8 mouse cellular contexts compared by ENCODE assay signal in genomic region chr17:25879261-25879660, GRCm38 (mm10). TPM values are rescaled to one million over a fixed set of nuclear protein-coding genes. Genes with fewer than 3 reads are reported as not detected.
DNase-seq lines count a peak whose midpoint lies in the region; ATAC-seq and TF ChIP-seq lines count a peak whose summit lies in the region.

No protein-coding gene starts in this region.

- H3K4me2 ChIP-seq in hindbrain, postnatal 0 days (ENCODE audit: low read depth, low read length), result no peak overlapping the region
- no peak overlapping the region for H3K4me2 ChIP-seq in hindbrain, embryonic 12.5 days (replicated peaks)

- no peak for ATAC-seq in hindbrain, postnatal 0 days
- no peak for ATAC-seq in hindbrain, embryonic 12.5 days (ENCODE audit: low FRiP score)
- ATAC-seq in erythroblast, adult 5-6 weeks (replicated peaks; ENCODE audit: low FRiP score, poor library complexity, severe bottlenecking), result no peak

- peak; percentile 63 for TF ChIP-seq CTCF in hindbrain, postnatal 0 days (IDR thresholded peaks at IDR 0.05; ENCODE audit: low read depth)
- peak; percentile 59 to 67 (median 64) for TF ChIP-seq CTCF in MEL (IDR thresholded peaks at IDR 0.05 in 2 of 3, conservative IDR thresholded peaks at IDR 0.05 in 1 of 3; ENCODE audit: control insufficient read depth in 1 of 3, insufficient read depth in 1 of 3, low read depth in 2 of 3, low read length in 3 of 3, poor library complexity in 1 of 3, severe bottlenecking in 1 of 3)

- H3K36me3 ChIP-seq in hindbrain, postnatal 0 days (ENCODE audit: insufficient read depth, low read length), result peaks cover 23% of the 10 kb centered on the region
- peaks cover 39% of the 10 kb centered on the region for H3K36me3 ChIP-seq in hindbrain, embryonic 12.5 days
- H3K36me3 ChIP-seq in MEL (ENCODE audit: control insufficient read depth in 1 of 2, insufficient read depth in 2 of 2, low read length in 2 of 2), result peaks cover 0 to 7% of the 10 kb centered on the region in 2 experiments; a peak in 2 of 4 replicates

- DNase-seq in hindbrain, postnatal 0 days (ENCODE audit: low spot score), result no peak
- DNase-seq in 416B (ENCODE audit: low read depth), result peak; percentile 30
- peak; percentile 44 for DNase-seq in MEL (ENCODE audit: low read depth, low spot score)
- DNase-seq in kidney, postnatal 10 days, result peak; percentile 73
- peak; percentile 74 for DNase-seq in testis, postnatal 10 days (ENCODE audit: low spot score)
- DNase-seq in gastrocnemius, postnatal 4 days (ENCODE audit: low spot score in 2 of 2), result no peak

- no peaks in the 10 kb centered on the region for H3K9me3 ChIP-seq in hindbrain, postnatal 0 days (ENCODE audit: low read length)
- H3K9me3 ChIP-seq in hindbrain, embryonic 12.5 days (replicated peaks), result no peaks in the 10 kb centered on the region
- H3K9me3 ChIP-seq in MEL (replicated peaks; ENCODE audit: insufficient read depth, low read length), result no peaks in the 10 kb centered on the region

- H3K4me1 ChIP-seq in hindbrain, postnatal 0 days (ENCODE audit: insufficient read depth, low read length), result peaks cover 9% of the 10 kb centered on the region; the same call in 1 of the 2 replicates
- peaks cover 40% of the 10 kb centered on the region for H3K4me1 ChIP-seq in hindbrain, embryonic 12.5 days
- peaks cover 0 to 14% of the 10 kb centered on the region in 2 experiments; a peak in 2 of 4 replicates for H3K4me1 ChIP-seq in MEL (ENCODE audit: control insufficient read depth in 1 of 2, insufficient read depth in 2 of 2, low read length in 2 of 2)

- no peak overlapping the region for H3K4me3 ChIP-seq in hindbrain, postnatal 0 days (ENCODE audit: low read length)
- H3K4me3 ChIP-seq in hindbrain, embryonic 12.5 days, result no peak overlapping the region
- H3K4me3 ChIP-seq in MEL (ENCODE audit: control insufficient read depth in 1 of 2, insufficient read depth in 1 of 2, low read depth in 2 of 2, low read length in 2 of 2), result no peak overlapping the region

- no peak for TF ChIP-seq EP300 in MEL (IDR thresholded peaks at IDR 0.05; ENCODE audit: low read depth in 1 of 2, low read length in 2 of 2)

- peaks cover 6% of the 10 kb centered on the region; the same call in 1 of the 2 replicates for H3K79me2 ChIP-seq in MEL (ENCODE audit: control insufficient read depth, insufficient read depth, low read length, poor library complexity)

- H3K27ac ChIP-seq in hindbrain, postnatal 0 days, result no peak overlapping the region
- H3K27ac ChIP-seq in hindbrain, embryonic 12.5 days, result no peak overlapping the region
- no peak overlapping the region for H3K27ac ChIP-seq in MEL (ENCODE audit: control insufficient read depth, low read depth, low read length)

- no peak for TF ChIP-seq POLR2A in MEL (IDR thresholded peaks at IDR 0.05; ENCODE audit: control insufficient read depth in 1 of 2, insufficient read depth in 1 of 2, low read depth in 1 of 2, low read length in 2 of 2, poor library complexity in 1 of 2)

- 36% methylated on average over 4 of the region's 4 CpGs for WGBS in hindbrain, postnatal 0 days
- WGBS in hindbrain, embryonic 12.5 days, result 36% methylated on average over 4 of the region's 4 CpGs

- TF ChIP-seq RAD21 in MEL (IDR thresholded peaks at IDR 0.05; ENCODE audit: low read depth, low read length), result no peak

- H3K27me3 ChIP-seq in hindbrain, postnatal 0 days (ENCODE audit: insufficient read depth, low read length), result no peaks in the 10 kb centered on the region
- H3K27me3 ChIP-seq in hindbrain, embryonic 12.5 days, result no peaks in the 10 kb centered on the region
- no peaks in the 10 kb centered on the region for H3K27me3 ChIP-seq in MEL (ENCODE audit: control insufficient read depth in 1 of 2, insufficient read depth in 2 of 2, low read length in 2 of 2)

- H3K9ac ChIP-seq in hindbrain, postnatal 0 days (replicated peaks; ENCODE audit: low read length), result no peak overlapping the region
- no peak overlapping the region for H3K9ac ChIP-seq in hindbrain, embryonic 12.5 days
- H3K9ac ChIP-seq in MEL (ENCODE audit: control insufficient read depth, low read depth, low read length, poor library complexity, severe bottlenecking), result no peak overlapping the region

TF ChIP-seq in MEL, 35 proteins besides CTCF, POLR2A, EP300 and RAD21:
- TF ChIP-seq MEF2A (IDR thresholded peaks at IDR 0.05; ENCODE audit: extremely low read depth, insufficient replicate concordance, low read depth, low read length, poor library complexity, severe bottlenecking) (no peak), TBP (IDR thresholded peaks at IDR 0.05; ENCODE audit: low read depth, low read length) (no peak), JUND (IDR thresholded peaks at IDR 0.05; ENCODE audit: low read depth, low read length) (no peak), NRF1 (IDR thresholded peaks at IDR 0.05; ENCODE audit: insufficient read depth, low read depth, low read length, poor library complexity, severe bottlenecking) (no peak), ELF1 (IDR thresholded peaks at IDR 0.05; ENCODE audit: low read depth, low read length) (no peak), ZMIZ1 (IDR thresholded peaks at IDR 0.05; ENCODE audit: low read depth, low read length) (no peak), MAFK (IDR thresholded peaks at IDR 0.05; ENCODE audit: borderline replicate concordance, low read depth, low read length) (no peak), ZC3H11A (IDR thresholded peaks at IDR 0.05; ENCODE audit: low read depth, low read length) (no peak)

RNA-seq across cellular contexts. Expression of gene Wfikkn1, which starts 1.4 kb away (rescaled TPM):
- 1.2 and 1.5 TPM in 2 replicates for total RNA-seq in hindbrain, postnatal 0 days (2014; rRNA removed)
- polyA plus RNA-seq in hindbrain, postnatal 0 days (2015; fragmentation: Nextera tagmentation; extraction: Ambion mirVana), result 0.33 and 0.58 TPM in 2 replicates
- polyA plus RNA-seq in hindbrain, embryonic 12.5 days (2016; fragmentation: Nextera tagmentation; extraction: Ambion mirVana), result 0.29 and 0.90 TPM in 2 replicates
- 0.13 and 0.19 TPM in 2 replicates for total RNA-seq in MEL (2012; rRNA removed)
- under 1 TPM in 1 of 2 experiments, not detected in 1; 0.53 TPM for polyA plus RNA-seq in MEL (2012; ENCODE audit: insufficient read depth in 1 of 2, insufficient read length in 2 of 2, low read depth in 1 of 2, low replicate concordance in 2 of 2, missing spikeins in 1 of 2)
- total RNA-seq in erythroblast, adult 5-6 weeks (2015; ENCODE audit: low replicate concordance), result not detected in 2 replicates
- total RNA-seq in erythroblast, adult 5-6 weeks (2017; ENCODE audit: low replicate concordance), result 1.0 TPM in 1 of 2 replicates, not detected in the other
- 1 to 10 TPM in 1 of 2 experiments, under 1 TPM in 1; 0.88 to 1.4 TPM for total RNA-seq in gastrocnemius, postnatal 4 days (2021)

RNA-seq across cellular contexts. Expression of gene Mettl26, which starts 4.4 kb away (rescaled TPM):
- total RNA-seq in hindbrain, postnatal 0 days (2014; rRNA removed), result 50.0 and 63.1 TPM in 2 replicates
- 62.9 and 64.8 TPM in 2 replicates for polyA plus RNA-seq in hindbrain, postnatal 0 days (2015; fragmentation: Nextera tagmentation; extraction: Ambion mirVana)
- polyA plus RNA-seq in hindbrain, embryonic 12.5 days (2016; fragmentation: Nextera tagmentation; extraction: Ambion mirVana), result 48.7 and 53.2 TPM in 2 replicates
- 31.7 and 33.6 TPM in 2 replicates for total RNA-seq in MEL (2012; rRNA removed)
- polyA plus RNA-seq in MEL (2012; ENCODE audit: insufficient read depth in 1 of 2, insufficient read length in 2 of 2, low read depth in 1 of 2, low replicate concordance in 2 of 2, missing spikeins in 1 of 2), result 10 to 100 TPM in 1 of 2 experiments, not detected in 1; 50.6 TPM
- total RNA-seq in erythroblast, adult 5-6 weeks (2015; ENCODE audit: low replicate concordance), result 7.3 and 9.4 TPM in 2 replicates
- total RNA-seq in erythroblast, adult 5-6 weeks (2017; ENCODE audit: low replicate concordance), result 3.7 and 5.3 TPM in 2 replicates
- 10 to 100 TPM; 20.0 to 21.3 TPM for total RNA-seq in gastrocnemius, postnatal 4 days (2021)

RNA-seq across cellular contexts. Expression of gene Mcrip2, which starts 10.7 kb away (rescaled TPM):
- total RNA-seq in hindbrain, postnatal 0 days (2014; rRNA removed), result 27.0 and 32.1 TPM in 2 replicates
- 54.3 and 54.7 TPM in 2 replicates for polyA plus RNA-seq in hindbrain, postnatal 0 days (2015; fragmentation: Nextera tagmentation; extraction: Ambion mirVana)
- polyA plus RNA-seq in hindbrain, embryonic 12.5 days (2016; fragmentation: Nextera tagmentation; extraction: Ambion mirVana), result 6.2 and 6.3 TPM in 2 replicates
- 73.9 and 88.9 TPM in 2 replicates for total RNA-seq in MEL (2012; rRNA removed)
- 100 to 1,000 TPM; 107 to 281 TPM for polyA plus RNA-seq in MEL (2012; ENCODE audit: insufficient read depth in 1 of 2, insufficient read length in 2 of 2, low read depth in 1 of 2, low replicate concordance in 2 of 2, missing spikeins in 1 of 2)
- total RNA-seq in erythroblast, adult 5-6 weeks (2015; ENCODE audit: low replicate concordance), result 9.4 and 9.8 TPM in 2 replicates
- total RNA-seq in erythroblast, adult 5-6 weeks (2017; ENCODE audit: low replicate concordance), result 1.7 and 8.0 TPM in 2 replicates
- 10 to 100 TPM; 46.1 to 48.6 TPM for total RNA-seq in gastrocnemius, postnatal 4 days (2021)

RNA-seq across cellular contexts. Expression of gene Wdr90, which starts 18.0 kb away (rescaled TPM):
- total RNA-seq in hindbrain, postnatal 0 days (2014; rRNA removed), result 54.5 and 75.5 TPM in 2 replicates
- 13.2 TPM in 2 replicates for polyA plus RNA-seq in hindbrain, postnatal 0 days (2015; fragmentation: Nextera tagmentation; extraction: Ambion mirVana)
- polyA plus RNA-seq in hindbrain, embryonic 12.5 days (2016; fragmentation: Nextera tagmentation; extraction: Ambion mirVana), result 30.0 and 31.2 TPM in 2 replicates
- total RNA-seq in MEL (2012; rRNA removed), result 22.5 and 23.7 TPM in 2 replicates
- polyA plus RNA-seq in MEL (2012; ENCODE audit: insufficient read depth in 1 of 2, insufficient read length in 2 of 2, low read depth in 1 of 2, low replicate concordance in 2 of 2, missing spikeins in 1 of 2), result 10 to 100 TPM in 1 of 2 experiments, not detected in 1; 44.5 TPM
- total RNA-seq in erythroblast, adult 5-6 weeks (2015; ENCODE audit: low replicate concordance), result 12.5 and 17.6 TPM in 2 replicates
- total RNA-seq in erythroblast, adult 5-6 weeks (2017; ENCODE audit: low replicate concordance), result 10.0 and 12.7 TPM in 2 replicates
- total RNA-seq in gastrocnemius, postnatal 4 days (2021), result 10 to 100 TPM; 11.7 to 12.0 TPM

RNA-seq across cellular contexts. Expression of gene Rhot2, which starts 34.6 kb away (rescaled TPM):
- 39.8 and 64.1 TPM in 2 replicates for total RNA-seq in hindbrain, postnatal 0 days (2014; rRNA removed)
- polyA plus RNA-seq in hindbrain, postnatal 0 days (2015; fragmentation: Nextera tagmentation; extraction: Ambion mirVana), result 14.6 and 15.8 TPM in 2 replicates
- 18.5 and 19.4 TPM in 2 replicates for polyA plus RNA-seq in hindbrain, embryonic 12.5 days (2016; fragmentation: Nextera tagmentation; extraction: Ambion mirVana)
- total RNA-seq in MEL (2012; rRNA removed), result 24.9 and 29.1 TPM in 2 replicates
- polyA plus RNA-seq in MEL (2012; ENCODE audit: insufficient read depth in 1 of 2, insufficient read length in 2 of 2, low read depth in 1 of 2, low replicate concordance in 2 of 2, missing spikeins in 1 of 2), result 10 to 100 TPM in 1 of 2 experiments, not detected in 1; 54.5 TPM
- total RNA-seq in erythroblast, adult 5-6 weeks (2015; ENCODE audit: low replicate concordance), result 3.3 and 9.8 TPM in 2 replicates
- total RNA-seq in erythroblast, adult 5-6 weeks (2017; ENCODE audit: low replicate concordance), result 19.7 and 28.6 TPM in 2 replicates
- total RNA-seq in gastrocnemius, postnatal 4 days (2021), result 10 to 100 TPM; 34.9 to 41.5 TPM

Comparison
In these comparisons a context has a peak if more than half of its experiments do, and no peak if none do; other contexts are left out.
1. DNase-seq: peak in 416B (single experiment), MEL (single experiment), kidney, postnatal 10 days (single experiment) and testis, postnatal 10 days (single experiment); none in hindbrain, postnatal 0 days (single experiment) and gastrocnemius, postnatal 4 days (0 of 2).